Mouse (Mus musculus): Measurements from ENCODE around the gene Otop1. TPM values are rescaled to one million over a fixed set of nuclear protein-coding genes. Genes with fewer than 3 reads are reported as not detected.

Otop1 gene
- polyA plus RNA-seq, 1 experiment from 2014 or later = not detected

GRCm38 (mm10) chr5:38301761-38302411 is 26.1 kb downstream of the Otop1 start:
- Histone ChIP-seq H3K9me3 (replicated peaks) (no peaks in the 10 kb centered on the region), H3K4me2 (no peak overlapping the region), H3K9ac (no peak overlapping the region), H3K27me3 (no peaks in the 10 kb centered on the region), H3K27ac (replicated peaks) (no peak overlapping the region), H3K36me3 (replicated peaks) (no peaks in the 10 kb centered on the region), H3K4me3 (replicated peaks) (no peak overlapping the region), H3K4me1 (replicated peaks) (no peaks in the 10 kb centered on the region)
- ATAC-seq (ENCODE audit: insufficient read depth) = no peak
- 69% methylated on average over 12 of the region's 12 CpGs for WGBS (ENCODE audit: insufficient replicate concordance)

GRCm38 (mm10) chr5:38302651-38303050 is 26.9 kb downstream of the Otop1 start:
- no peak overlapping the region for H3K4me2 ChIP-seq
- no peak overlapping the region for H3K9ac ChIP-seq
- H3K27ac ChIP-seq (replicated peaks) = no peak overlapping the region
- no peaks in the 10 kb centered on the region for H3K9me3 ChIP-seq (replicated peaks)
- no peaks in the 10 kb centered on the region; the same call in 1 of the 2 replicates for H3K4me1 ChIP-seq (replicated peaks)
- no peaks in the 10 kb centered on the region for H3K36me3 ChIP-seq (replicated peaks)
- WGBS (ENCODE audit: insufficient replicate concordance) = 45% methylated on average over 12 of the region's 12 CpGs
- H3K4me3 ChIP-seq (replicated peaks) = no peak overlapping the region
- no peak for ATAC-seq (ENCODE audit: insufficient read depth)
- H3K27me3 ChIP-seq = no peaks in the 10 kb centered on the region

- Histone ChIP-seq H3K4me2 (no peak overlapping the region), H3K4me3 (replicated peaks) (no peak overlapping the region), H3K9ac (no peak overlapping the region), H3K27me3 (peaks cover 13% of the 10 kb centered on the region; the same call in 1 of the 2 replicates), H3K27ac (replicated peaks) (no peak overlapping the region), H3K4me1 (replicated peaks) (no peaks in the 10 kb centered on the region; the same call in 1 of the 2 replicates), H3K9me3 (replicated peaks) (no peaks in the 10 kb centered on the region), H3K36me3 (replicated peaks) (no peaks in the 10 kb centered on the region)
- 54% methylated on average over 2 of the region's 2 CpGs for WGBS (ENCODE audit: insufficient replicate concordance)
- ATAC-seq (ENCODE audit: insufficient read depth) = no peak
Observed at GRCm38 (mm10) chr5:38305241-38305640, 29.5 kb downstream of the Otop1 start.

GRCm38 (mm10) chr5:38307255-38308101 is 31.7 kb downstream of the Otop1 start:
- H3K9ac ChIP-seq = no peak overlapping the region
- H3K27me3 ChIP-seq = peaks cover 13% of the 10 kb centered on the region; the same call in 1 of the 2 replicates
- WGBS (ENCODE audit: insufficient replicate concordance) = 7% methylated on average over 26 of the region's 26 CpGs
- peak overlapping the region; percentile 40 for H3K4me3 ChIP-seq (replicated peaks)
- no peaks in the 10 kb centered on the region for H3K36me3 ChIP-seq (replicated peaks)
- no peak overlapping the region for H3K27ac ChIP-seq (replicated peaks)
- H3K4me1 ChIP-seq (replicated peaks) = no peaks in the 10 kb centered on the region; the same call in 1 of the 2 replicates
- H3K4me2 ChIP-seq = peak overlapping the region; percentile 69
- no peaks in the 10 kb centered on the region for H3K9me3 ChIP-seq (replicated peaks)
- ATAC-seq (ENCODE audit: insufficient read depth) = peak; percentile 56

DNA sequence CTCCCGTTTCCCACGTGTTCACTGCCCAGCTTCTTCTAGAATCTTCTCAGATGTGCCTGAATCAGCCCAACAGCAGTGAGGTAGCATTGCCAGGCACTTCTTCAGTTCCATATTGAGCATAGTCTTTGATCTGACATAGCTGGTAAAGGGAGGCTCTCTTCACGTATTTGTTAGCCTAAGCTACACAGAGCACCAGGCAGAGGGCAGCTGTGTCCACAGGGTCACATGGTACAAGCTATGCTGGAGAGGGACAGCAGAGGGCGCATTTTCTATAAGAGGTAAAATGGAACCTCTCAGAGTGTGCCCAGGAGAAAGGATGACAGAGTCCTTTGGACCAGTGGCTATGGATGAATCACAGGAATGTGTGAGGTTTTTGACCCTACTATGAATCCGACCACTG is 33.1 kb downstream of the Otop1 start:
- WGBS (ENCODE audit: insufficient replicate concordance) = 31% methylated on average over 5 of the region's 5 CpGs
- Histone ChIP-seq H3K36me3 (replicated peaks) (no peaks in the 10 kb centered on the region), H3K9ac (no peak overlapping the region), H3K27me3 (peaks cover 13% of the 10 kb centered on the region; the same call in 1 of the 2 replicates), H3K9me3 (replicated peaks) (no peaks in the 10 kb centered on the region), H3K4me1 (replicated peaks) (no peaks in the 10 kb centered on the region; the same call in 1 of the 2 replicates), H3K4me3 (replicated peaks) (no peak overlapping the region), H3K4me2 (no peak overlapping the region), H3K27ac (replicated peaks) (no peak overlapping the region)
- ATAC-seq (ENCODE audit: insufficient read depth) = 0 out of 2 replicates have a peak, but pooled peaks have one; percentile 34

DNA sequence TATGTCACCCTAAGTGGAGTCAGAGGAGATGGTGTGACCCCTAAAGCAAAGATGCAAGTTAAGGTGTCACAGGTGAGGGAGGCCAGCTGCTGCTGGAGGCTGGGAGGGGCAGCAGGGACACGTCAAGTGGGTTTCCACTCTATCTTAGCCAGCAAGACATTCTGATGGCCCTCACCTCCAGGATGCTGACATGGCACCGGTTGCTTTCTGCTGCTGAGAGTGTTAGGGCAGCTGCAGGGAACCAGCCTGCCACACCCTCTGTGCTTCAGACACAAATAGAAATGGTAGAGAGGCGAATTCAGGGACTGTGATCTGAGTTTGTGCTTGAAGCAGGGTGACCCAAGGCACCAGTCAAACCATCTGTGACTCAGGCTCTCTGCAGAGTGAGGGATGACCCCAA is 34.0 kb downstream of the Otop1 start:
- H3K27ac ChIP-seq (replicated peaks) = no peak overlapping the region
- H3K4me3 ChIP-seq (replicated peaks) = no peak overlapping the region

GRCm38 (mm10) chr5:38318966-38319786 is 43.4 kb downstream of the Otop1 start, which contains the start of gene Drd5:
TSS of gene Drd5 (plus strand) at chr5:38319367.
- no peak within 1 kb of the TSS for H3K4me2 ChIP-seq
- H3K4me1 ChIP-seq (replicated peaks) = no peaks in the 10 kb centered on the region
- no peaks in the 10 kb centered on the region for H3K9me3 ChIP-seq (replicated peaks)
- no peak within 1 kb of the TSS for H3K4me3 ChIP-seq (replicated peaks)
- no peak for ATAC-seq (ENCODE audit: insufficient read depth)
- no peak within 1 kb of the TSS for H3K27ac ChIP-seq (replicated peaks)
- peaks cover 46% of the 10 kb centered on the region for H3K27me3 ChIP-seq
- 2% methylated on average over 67 of the region's 67 CpGs for WGBS (ENCODE audit: insufficient replicate concordance)
- no peak within 1 kb of the TSS for H3K9ac ChIP-seq
- no peaks in the 10 kb centered on the region for H3K36me3 ChIP-seq (replicated peaks)

More for the DNA sequence above, 34.0 kb downstream of the Otop1 start:
- 47% methylated on average over 3 of the region's 3 CpGs for WGBS (ENCODE audit: insufficient replicate concordance)
- H3K36me3 ChIP-seq (replicated peaks) = no peaks in the 10 kb centered on the region
- no peaks in the 10 kb centered on the region; the same call in 1 of the 2 replicates for H3K4me1 ChIP-seq (replicated peaks)
- no peaks in the 10 kb centered on the region for H3K9me3 ChIP-seq (replicated peaks)
- H3K27me3 ChIP-seq = peaks cover 13% of the 10 kb centered on the region; the same call in 1 of the 2 replicates
- ATAC-seq (ENCODE audit: insufficient read depth) = no peak
- H3K4me2 ChIP-seq = no peak overlapping the region
- H3K9ac ChIP-seq = no peak overlapping the region

GRCm38 (mm10) chr5:38333381-38333780 is 57.6 kb downstream of the Otop1 start:
- Histone ChIP-seq H3K9ac (no peak overlapping the region), H3K27ac (replicated peaks) (no peak overlapping the region)

DNA sequence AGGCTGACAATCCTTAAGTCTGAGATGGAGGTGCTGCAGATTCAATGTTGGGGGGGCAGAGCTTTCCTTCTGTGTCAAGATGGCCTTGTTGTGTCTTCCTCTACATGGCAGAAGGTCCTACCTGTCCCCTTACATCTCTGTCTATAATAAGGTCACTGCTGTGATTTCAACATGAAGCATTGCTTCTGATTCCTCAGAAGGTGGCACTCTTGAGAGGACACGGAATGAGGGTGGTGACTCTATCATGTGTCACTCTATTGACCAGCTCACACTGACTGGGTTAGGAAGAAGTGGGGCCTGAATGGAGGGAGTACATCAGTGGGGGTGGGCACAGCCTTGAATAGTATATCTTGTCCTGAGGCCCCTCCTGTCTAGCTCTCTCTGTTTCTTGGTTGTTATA is 58.8 kb downstream of the Otop1 start:
- Histone ChIP-seq H3K4me2 (no peak overlapping the region), H3K27me3 (no peaks in the 10 kb centered on the region), H3K9ac (no peak overlapping the region), H3K4me3 (replicated peaks) (no peak overlapping the region), H3K27ac (replicated peaks) (no peak overlapping the region), H3K9me3 (replicated peaks) (no peaks in the 10 kb centered on the region), H3K4me1 (replicated peaks) (no peaks in the 10 kb centered on the region), H3K36me3 (replicated peaks) (no peaks in the 10 kb centered on the region)
- 19% methylated on average over 1 of the region's 1 CpGs for WGBS (ENCODE audit: insufficient replicate concordance)
- no peak for ATAC-seq (ENCODE audit: insufficient read depth)

More at GRCm38 (mm10) chr5:38333381-38333780, 57.6 kb downstream of the Otop1 start:
- Histone ChIP-seq H3K4me2 (no peak overlapping the region), H3K27me3 (no peaks in the 10 kb centered on the region), H3K4me1 (replicated peaks) (no peaks in the 10 kb centered on the region), H3K4me3 (replicated peaks) (no peak overlapping the region), H3K9me3 (replicated peaks) (no peaks in the 10 kb centered on the region), H3K36me3 (replicated peaks) (no peaks in the 10 kb centered on the region)
- no peak for ATAC-seq (ENCODE audit: insufficient read depth)
- WGBS (ENCODE audit: insufficient replicate concordance) = 28% methylated on average over 4 of the region's 4 CpGs

DNA sequence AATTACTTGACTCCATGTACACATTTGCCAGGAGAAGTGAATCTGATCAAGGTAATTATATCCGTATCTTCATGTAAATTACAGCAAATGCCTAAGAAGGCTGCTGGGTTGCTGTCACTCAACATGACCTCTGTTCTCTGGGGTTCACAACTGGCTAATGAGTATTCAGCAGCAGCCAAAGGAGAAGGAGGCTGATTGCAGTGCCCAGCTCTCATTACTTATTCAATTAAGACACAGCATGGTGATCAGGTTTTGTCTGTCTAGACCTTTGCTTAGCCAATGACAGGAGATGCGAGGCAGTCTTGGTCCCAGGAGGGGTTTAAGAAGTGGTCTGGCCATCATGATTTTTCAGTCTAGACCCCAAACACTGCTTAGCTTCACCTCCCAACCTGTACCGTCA is 67.3 kb downstream of the Otop1 start:
- WGBS (ENCODE audit: insufficient replicate concordance) = 60% methylated on average over 3 of the region's 3 CpGs
- H3K27ac ChIP-seq (replicated peaks) = no peak overlapping the region
- H3K4me1 ChIP-seq (replicated peaks) = no peaks in the 10 kb centered on the region
- H3K4me3 ChIP-seq (replicated peaks) = no peak overlapping the region
- no peaks in the 10 kb centered on the region for H3K27me3 ChIP-seq
- H3K36me3 ChIP-seq (replicated peaks) = no peaks in the 10 kb centered on the region
- no peak overlapping the region for H3K9ac ChIP-seq
- H3K9me3 ChIP-seq (replicated peaks) = no peaks in the 10 kb centered on the region
- no peak overlapping the region for H3K4me2 ChIP-seq
- ATAC-seq (ENCODE audit: insufficient read depth) = no peak

All from liver, embryonic 15.5 days (tissue).